Mouse (Mus musculus): ENCODE measurements at regions not wholly inside any gene's neighbourhood (a gene's known extent, or its start where the extent isn't known, plus 50 kb on each side); places are given as distances from the start of the nearest gene placed in this dataset.

DNA sequence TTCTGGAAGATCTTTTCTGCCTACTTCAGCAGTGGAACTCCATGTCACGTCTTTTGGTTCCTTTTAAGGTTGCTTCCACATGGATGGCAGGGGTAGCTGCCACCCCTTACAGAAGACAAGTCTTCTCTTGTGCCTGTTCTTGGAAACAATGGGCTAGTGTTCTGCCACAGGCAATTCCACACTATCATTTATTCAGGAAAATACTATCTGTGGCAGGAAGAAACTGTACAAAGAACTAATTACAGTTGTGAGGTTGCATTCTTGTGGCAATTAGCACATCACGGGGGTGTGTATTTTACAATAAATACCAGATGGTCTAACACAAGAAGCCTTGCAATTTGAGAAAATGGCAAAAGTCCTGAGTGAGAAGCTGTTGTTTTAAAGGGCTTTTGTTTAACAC lies 489.8 kb downstream of the Ccdc50 start:
- no peak for DNase-seq (ENCODE audit: extremely low spot score)

DNA sequence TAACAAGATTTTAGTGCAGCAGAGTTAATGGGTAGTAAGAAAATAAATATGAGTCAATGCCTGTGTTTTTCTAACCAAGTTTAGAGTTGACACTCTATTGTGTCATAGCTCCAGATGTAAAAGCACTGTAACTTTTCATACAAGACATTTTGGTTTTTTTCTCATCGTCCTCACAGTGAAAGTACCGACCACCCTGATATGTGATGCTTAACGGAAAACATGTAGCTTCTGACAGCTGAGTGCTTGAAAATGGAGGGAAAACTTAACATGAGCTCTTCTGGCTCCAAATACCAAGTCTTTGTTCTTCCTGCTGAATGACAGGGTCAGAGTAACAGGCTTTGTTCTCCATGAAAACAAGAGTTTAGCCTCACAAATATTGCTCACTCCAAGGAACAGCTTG lies 490.3 kb downstream of the Ccdc50 start:
- DNase-seq (ENCODE audit: extremely low spot score), result no peak

DNA sequence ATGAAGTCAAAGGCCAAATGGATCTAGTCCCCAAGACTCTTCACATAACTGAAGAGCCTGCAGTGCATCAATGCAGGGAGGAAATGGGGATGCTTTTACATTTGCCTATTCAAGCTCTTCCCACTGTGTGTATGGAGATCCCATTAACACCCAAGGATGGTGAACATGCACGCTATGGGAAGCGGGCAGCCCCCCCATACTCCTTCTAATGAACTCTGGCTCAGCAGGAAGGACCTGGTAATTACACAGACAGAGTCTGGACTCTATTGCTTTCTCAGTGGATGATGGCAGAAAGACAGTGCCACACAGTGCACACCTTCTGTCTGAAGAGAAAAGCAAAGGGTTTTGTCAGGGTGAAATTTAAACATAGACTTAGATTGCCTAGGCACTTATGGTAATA lies 495.7 kb downstream of the Ccdc50 start:
- DNase-seq (ENCODE audit: extremely low spot score), result no peak

DNA sequence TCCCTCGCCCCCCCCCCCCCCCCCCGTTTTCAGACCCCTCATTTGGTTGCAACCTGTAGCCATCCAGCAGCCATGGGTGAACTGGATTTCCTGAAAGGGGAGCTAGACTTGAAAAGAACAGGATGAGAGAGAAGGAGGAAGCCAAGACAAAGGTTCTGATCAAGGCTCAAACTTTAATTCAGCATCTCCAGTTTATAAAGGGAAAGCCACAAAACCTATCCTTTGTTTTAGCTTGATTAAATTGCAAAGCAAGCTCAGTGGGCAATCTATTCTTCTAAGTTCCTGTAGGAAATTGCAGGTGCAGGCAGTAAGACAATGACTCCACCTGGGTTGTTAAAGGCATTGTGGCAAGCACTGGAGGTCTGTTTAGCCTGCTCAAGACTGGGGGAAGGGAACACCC lies 517.4 kb downstream of the Ccdc50 start:
- DNase-seq (ENCODE audit: extremely low spot score), result no peak

DNA sequence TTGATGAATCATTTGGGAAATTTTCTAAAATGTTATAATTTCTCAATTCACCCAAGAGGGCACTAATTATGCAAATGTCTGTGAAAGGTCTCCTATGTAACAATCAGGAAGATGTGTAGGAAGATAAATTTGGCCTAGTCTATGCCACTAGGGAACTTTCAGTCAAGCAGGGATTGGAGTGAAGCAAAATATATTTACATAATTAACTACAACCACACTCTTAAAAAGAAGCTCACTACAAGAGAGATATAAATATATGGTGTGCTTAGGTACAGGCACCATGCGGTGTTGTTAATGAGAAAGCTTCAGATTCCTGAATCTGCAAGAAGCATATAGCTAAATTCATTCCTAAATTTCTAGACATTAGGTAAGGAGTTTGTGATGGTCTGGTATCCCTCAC lies 526.8 kb downstream of the Ccdc50 start:
- DNase-seq (ENCODE audit: extremely low spot score), result no peak

DNA sequence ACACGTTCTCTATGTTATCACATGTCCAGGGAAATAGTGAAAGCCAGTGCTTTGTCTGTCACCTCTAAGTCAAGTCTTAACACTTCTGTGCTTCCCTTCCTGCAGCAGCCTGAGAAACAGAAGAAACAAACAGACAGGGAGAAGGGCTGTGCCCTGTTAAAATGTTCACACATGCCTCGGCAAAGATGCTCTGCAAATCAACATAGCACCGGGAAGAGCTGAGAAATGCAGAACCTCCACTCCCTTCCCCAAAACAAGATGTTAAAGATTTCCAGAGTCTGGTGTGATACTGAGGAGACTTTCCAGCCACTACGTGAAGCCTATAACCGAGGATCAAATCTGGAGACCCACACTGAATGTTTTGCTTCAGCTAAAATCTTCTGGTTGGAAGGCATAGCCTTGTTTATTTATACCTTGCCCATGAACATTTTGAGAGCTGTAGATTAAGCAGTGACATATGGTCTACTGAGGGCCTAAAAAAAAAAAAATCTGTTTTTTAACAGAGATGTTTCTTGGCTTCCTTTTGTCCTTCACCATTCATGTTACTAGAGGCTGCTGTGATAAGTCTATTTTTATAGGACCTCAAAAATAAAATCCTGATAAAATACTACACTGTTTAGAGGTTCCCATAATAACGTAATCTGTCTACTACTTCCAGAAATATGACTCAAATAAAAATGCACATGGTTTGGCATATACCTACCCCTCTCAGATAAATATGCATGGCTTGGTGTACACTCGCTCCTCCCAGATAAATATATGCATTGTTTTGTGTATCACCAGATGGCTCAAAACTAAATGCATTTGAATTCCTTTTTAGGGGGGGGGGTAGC lies 537.1 kb downstream of the Ccdc50 start:
- no peak for DNase-seq (ENCODE audit: extremely low spot score)

DNA sequence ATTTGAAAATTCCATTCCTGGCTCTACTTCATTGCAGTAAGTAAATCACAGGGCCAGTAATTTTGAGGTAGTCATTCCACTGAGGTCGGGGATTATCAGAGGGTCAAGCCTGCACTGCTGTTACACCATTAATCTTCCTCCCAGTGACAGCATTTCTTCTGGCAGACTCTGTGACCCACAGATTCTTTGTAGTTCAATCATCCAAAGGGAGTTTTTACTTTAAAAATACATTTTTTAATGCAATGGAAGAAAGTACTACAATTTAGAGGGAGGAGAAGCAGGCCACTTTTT lies 537.6 kb downstream of the Ccdc50 start:
- DNase-seq (ENCODE audit: extremely low spot score), result peak; percentile 28

DNA sequence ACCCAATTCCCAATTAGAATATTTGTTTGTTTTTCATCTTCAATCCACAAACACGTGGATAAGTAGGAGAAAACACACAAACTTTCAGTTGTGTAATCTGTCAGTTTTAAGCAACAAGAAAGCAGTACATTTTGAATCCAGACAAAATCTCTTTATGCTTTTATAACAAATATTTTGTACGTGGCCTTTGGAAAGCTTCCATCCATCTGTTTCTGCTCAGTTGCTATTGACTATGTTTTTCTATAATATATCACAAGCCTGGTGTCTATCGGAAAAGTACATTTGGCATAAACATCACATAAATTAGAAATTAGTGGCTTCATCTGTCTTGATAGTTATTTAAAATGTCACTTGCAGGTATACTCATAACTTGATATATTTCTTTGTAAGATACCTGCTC lies 560.6 kb downstream of the Ccdc50 start:
- DNase-seq (ENCODE audit: extremely low spot score), result no peak

DNA sequence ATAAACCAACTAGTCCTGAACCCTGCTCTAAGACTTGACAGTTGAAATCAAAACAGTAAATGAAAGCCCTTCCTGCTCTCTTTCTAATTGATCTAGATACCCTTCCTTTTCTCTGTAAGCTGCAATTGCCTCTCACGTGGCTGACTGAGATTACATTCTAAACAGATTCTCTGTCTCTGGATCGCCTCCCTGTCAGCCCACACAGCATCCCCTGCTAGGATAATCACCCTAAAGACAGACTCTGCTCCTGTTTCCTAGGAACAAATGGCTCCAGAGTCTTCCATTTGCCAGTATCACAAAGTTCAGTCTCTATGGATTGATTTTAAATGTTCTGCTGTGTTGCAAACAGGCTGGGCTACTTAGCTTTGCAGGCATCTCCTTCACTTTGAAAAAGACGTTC lies 561.1 kb downstream of the Ccdc50 start:
- no peak for DNase-seq (ENCODE audit: extremely low spot score)

DNA sequence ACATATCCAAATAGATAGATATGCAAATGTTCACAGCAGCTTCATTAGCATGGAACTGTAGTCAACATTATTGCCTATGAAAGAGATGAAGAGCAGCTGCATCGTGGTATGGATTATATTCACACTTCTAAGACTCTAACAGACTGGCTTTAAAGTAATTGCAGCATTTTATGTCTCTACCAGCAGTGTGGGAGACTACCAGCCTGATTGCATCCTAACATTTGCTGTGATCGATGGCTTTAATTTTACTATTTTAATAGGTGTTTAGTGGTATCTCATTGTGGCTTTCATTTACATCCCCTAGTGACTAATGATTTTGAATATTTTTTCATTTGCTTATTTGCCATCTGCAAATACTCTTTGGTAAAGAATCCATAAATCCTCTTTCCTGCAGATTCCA lies 574.1 kb downstream of the Ccdc50 start:
- DNase-seq (ENCODE audit: extremely low spot score), result no peak

DNA sequence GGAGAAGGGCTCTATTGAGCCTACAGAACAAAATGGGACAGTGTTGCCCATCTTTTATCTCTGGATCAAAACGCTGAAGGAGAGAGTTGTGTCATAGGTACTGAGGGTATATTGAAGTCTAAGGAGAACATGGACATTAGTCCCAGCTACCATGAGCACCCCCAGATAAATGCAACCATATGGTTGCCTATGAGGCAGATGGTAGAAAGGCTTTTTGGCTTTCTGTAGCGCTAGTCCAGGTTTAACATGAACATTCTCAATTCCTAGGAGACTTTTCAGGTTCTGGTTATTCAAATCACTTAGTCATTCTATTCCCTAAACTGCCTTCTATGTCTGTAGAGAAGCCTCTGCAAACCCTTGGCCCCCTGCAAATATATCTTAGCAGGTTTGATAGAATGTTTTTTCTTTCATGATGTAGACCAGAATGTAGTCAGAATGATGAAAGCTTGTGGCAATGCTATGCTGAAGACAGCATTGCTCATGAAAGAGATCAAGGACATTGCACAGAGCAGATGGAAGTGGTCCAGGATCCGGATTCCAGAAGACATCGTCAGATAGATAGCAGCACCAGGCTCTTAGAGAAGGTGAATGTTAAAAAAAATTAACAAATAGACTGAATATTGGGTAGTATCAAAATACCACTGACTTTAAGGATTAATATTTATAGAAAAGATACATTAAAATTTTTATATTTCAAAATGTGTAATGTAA lies 590.2 kb downstream of the Ccdc50 start:
- no peak for DNase-seq (ENCODE audit: extremely low spot score)

DNA sequence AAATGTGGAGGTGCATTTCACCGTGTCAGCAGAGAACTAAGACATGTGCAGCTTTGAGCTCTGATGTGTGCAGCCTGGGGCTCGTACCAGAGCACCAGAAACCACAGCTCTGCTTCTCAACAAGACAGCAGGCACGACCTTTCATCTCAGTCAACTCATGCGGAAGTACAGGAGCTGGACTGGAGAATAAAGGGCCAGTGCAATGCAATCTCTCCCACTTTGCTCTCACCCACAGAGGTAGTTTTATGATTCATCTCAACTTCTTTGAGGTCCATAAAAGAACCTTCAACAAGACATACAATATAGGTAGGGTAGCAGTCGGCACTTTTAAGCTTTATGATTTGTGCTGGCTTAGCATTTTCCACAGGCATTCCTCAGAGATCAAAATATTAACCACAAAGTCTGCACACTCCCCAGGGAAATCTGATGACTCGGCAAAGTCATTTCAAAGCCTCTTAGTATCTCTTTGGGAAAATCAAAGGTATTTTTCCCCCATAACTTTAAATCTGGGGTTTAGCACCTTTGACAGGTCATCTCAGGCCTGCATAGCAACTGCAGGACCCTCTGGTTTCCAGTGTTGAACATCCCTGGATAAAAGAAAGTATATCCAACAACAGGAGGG lies 626.7 kb downstream of the Ccdc50 start:
- no peak for DNase-seq (ENCODE audit: extremely low spot score)

DNA sequence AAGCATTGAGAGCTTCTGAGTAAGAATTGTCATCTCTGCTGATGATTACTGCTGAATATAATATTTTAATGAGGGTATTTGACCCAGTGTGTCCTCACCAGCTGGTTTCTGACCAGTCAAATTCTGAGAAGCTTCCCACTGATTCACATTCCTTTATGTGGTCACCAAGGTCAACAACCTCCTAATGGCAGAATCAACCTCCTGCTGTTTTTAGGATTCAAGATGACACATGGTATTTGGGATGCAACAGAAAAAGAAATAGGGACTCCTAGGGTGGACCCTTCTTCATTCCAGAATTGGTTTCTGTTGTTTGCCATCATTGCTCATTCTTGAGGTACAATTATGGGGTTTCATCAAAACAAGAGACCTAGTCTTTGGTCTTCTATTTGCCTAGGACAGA lies 629.6 kb downstream of the Ccdc50 start:
- no peak for DNase-seq (ENCODE audit: extremely low spot score)

DNA sequence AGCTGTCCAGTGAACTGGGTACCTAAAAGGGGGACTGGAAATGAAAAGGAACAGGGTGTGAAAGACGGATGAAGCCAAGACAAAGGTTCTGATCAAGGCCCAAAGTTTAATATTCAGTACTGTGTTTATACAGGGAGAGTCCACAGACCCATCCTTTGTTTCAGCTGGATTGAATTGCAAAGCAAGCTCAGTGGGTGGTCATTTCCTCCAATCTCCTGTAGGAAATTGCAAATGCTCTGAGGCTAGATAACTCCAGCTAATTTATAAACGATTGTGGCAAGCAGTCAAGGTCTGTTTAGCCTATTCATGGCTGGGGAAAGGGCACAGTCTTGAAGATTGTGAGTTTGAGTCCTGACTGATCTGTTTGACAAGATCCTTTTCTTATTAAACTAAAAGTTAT lies 650.3 kb downstream of the Ccdc50 start:
- no peak for DNase-seq (ENCODE audit: extremely low spot score)

DNA sequence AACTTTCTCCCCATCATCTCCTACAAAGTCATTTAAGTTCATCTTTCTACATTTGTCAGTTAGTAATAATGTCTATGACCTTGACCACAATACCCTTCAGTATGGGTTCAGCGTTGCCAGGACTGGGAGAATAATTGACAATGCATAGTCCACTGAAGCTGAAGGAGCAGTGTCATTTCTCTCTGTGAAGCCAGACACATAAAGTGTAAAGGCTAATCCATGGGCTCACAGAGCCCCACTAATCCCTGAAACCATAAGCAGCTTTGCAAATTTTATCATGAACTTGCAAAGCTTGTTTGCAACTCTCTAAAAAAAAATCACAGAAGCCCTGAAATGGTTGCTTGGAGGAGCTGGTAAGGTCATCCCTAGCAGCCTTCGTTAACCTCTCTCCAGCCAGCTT lies 654.4 kb downstream of the Ccdc50 start:
- DNase-seq (ENCODE audit: extremely low spot score), result no peak

DNA sequence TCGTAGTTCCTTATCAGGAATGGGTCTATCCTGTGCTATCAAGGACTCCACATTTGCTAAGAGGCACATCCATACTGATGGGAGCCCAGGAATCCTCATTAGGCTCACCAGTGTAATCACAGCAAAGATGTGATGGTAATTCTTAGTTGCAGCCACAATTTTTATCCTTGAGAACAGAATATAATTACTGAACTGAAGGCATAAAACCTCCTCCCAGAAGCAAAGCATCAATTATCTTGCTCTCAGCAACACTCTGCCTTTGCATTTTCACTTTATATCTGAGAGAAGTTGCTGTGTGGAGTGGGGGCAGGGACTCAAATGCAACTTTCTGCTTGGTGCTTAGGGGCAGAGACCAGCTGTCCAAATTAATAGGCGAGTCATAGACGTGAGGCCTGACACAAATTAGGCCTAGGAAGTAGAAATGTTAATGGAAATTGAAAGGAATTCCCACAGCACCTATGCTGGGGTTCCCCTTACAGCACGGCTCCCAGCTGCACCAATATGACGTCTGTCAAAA lies 676.2 kb downstream of the Ccdc50 start:
- no peak for DNase-seq (ENCODE audit: extremely low spot score)

DNA sequence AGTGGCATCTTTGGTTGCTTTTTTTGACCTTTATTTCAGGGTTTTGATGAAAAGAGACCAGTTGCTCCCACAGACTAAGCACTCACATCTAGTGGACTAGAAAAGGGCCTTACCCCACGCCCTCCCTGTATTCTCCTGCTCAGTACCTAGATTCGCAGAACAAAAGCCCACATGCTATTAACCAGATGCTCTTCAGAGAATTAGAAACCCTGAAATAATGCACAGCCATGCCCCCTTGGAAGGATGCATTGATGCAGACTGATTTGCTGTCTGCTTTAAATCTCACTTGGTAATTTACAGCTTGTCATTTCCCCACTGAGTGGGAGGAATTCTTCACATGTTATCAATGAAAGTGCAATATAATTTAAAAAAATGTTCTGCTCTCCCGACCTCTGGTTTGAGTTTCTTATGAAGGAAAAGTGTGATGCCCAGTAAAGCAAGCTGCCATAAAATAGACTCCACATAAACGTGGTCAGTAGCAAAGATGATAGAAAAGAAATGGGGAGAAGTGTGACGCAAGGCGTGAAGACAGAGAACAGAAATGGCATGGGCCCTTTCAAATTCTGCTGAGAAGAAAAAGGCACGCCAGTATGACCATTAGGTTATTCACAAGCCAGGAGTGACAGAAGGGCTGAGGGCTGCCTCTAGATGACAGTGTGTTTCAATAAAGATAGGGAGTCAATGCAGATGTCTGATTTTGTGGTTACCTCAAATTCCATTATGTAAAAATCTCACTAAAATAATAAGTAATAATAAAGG lies 669.8 kb downstream of the Fgf12 start:
- DNase-seq (ENCODE audit: extremely low spot score), result no peak

DNA sequence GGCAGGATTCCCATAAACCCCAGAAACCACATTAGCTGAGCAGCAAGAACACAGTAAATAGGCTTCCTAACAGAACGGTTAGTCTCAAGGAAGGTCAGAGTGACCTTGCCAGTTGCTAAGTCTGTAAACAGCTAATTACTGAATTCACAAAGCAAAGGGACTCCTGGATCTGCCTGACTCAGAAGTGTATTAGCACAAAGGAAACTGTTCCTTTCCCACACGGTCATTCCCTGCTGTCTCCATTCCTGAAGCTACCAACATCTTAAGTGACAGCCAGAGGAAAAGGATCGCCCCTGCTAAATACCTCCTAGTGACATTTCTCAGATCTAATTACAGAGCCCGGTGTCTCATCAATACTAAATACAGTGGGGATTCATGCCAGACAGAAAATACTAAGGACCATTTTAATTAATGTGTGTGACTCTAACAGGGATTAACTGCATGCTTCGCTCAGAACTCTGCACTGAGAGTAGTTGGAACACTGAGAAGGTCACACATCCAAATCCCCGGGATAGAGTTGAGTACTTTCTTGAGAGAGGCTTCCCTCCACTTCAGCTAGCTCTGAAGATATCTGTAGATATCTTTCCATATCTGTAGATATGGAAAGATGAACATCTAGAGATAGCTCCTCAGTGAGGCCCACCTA lies 663.3 kb downstream of the Fgf12 start:
- DNase-seq (ENCODE audit: extremely low spot score), result no peak

DNA sequence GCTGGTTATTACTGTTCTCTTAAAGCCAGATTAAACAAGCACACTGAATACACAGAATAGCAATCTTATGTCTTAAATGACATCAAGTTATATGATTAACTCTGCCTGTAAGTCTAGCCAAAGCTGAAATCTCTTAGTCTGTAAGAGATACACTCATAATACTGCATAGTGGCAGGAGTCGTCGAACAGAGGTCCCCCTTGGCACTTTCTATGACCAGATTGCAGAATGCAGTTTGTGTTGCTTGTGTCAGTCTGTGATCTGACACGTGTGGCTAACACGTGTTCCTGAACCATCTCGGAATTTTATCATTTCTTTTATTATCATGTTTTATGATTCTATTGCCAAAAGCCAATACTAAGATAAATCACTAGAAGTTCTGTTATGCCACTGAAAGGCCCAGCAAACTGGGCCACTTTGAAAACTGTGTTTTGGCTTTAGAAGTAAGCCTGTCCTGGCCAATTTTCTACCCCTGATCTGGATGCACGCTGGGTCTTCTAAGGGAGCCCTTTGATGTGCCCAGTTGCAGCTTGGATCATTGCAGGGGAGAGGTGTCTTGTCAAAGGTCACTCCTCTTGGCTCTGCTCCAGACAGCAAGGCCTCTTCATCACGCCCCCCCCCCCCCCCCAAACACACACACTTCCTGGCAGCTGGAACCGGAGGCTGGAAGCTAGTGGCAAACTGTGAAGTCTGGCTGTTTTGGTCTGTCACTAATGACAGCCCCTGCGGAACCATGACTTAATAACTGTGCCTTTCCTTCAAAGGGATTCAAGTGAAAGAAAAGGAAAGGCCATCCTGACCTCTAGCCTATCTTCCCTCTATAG lies 648.4 kb downstream of the Fgf12 start:
- peak; percentile 49 for DNase-seq (ENCODE audit: extremely low spot score)

DNA sequence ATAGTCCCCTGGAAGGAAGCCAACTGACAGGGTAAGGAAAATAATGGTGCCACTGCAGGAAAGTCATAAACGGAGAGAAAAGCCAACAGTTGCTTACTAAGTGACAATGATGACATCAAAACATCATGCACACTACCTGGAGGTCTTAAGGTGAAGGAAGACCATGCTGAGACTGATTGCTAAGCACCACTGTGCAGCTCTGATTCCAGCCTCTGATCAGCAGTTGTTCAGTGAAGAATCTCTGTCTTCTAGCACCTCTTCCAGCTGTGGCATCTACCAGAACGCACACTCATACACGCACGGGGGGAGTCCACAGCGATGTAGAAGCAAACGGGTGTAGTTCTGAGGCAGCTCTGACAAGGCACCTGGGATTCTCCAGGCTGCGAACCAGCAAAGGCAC lies 647.8 kb downstream of the Fgf12 start:
- peak; percentile 17 for DNase-seq (ENCODE audit: extremely low spot score)

DNA sequence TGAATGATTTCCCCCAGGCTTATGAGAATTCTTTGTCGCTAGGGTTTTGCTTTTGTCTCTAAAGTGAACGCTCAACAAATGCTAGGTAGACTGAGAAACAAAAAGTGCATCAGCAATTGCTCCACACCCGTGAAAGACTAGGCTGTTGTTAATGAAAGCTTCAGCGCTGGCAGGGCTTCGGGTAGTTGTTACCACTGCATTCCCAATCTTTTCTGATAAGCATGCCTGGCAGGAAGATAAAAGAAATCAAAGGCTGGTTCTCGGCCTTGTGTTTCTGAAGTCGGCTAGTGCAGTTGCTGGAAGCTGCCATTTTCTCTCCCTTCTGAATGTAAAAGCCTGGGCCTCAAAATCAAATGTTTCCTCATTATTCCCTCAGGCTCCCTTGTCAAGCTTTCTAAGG lies 647.0 kb downstream of the Fgf12 start:
- DNase-seq (ENCODE audit: extremely low spot score), result no peak

Data from embryo, embryonic 9.5 days (tissue).